Mouse (Mus musculus) T-helper 1 cell (primary cell): ENCODE results near the gene Def6.

Experiments used
- in situ Hi-C: fragments of 300-600 bp; cut with MboI, MseI; formaldehyde crosslinking; loops from one replicate; pipeline ENCODE4 v1.15.1; 2025; ENCODE audit warnings: high pct_unique_total_duplicates

The Def6 gene

DNA sequence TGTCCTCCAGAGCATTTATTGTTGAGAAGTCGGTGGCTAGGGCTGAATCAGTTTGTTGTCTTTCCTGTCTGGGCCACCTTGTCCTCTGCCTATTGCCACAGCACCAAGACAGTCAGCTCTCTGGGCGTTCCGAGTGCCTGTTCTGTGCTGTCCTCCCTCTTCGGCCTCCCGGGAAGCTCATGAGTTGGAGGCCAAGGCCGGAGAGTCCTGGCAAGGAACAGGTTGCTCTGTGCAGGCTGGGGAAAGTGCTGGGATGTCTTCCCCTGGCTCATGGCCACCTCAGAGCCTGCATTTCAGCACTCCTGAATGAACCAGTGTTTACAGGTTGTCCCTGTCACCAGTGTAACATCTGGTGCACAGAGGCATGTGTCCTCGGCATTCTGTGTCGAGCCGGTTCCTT, 64.7 kb downstream of the Def6 start:
- in situ Hi-C loops, result loop anchor here (10.0 kb wide), 1 partner anchor 1733 kb away; the partner anchor contains the start of gene Zfand3

DNA sequence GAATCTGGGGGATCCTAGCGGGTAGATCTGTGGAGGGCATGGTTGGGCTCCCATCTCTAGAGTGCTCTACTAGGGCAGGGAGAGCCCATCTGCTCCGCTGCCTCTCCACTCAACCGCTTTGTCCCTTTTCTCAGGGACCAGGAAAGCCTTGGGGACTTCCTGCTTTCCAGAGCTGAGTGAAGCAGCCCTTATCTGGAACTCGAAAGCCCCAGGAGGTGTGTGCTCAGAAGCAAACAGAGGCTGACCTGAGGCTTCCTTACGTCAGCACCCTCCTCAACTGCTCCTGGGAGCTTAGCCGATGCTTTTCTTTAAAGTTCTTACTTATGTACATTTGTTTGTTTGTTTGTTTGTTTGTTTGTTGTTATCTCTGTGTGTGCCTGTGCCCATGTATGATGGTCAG, 65.3 kb downstream of the Def6 start:
- in situ Hi-C loops, result loop anchor here (10.0 kb wide), 1 partner anchor 1732 kb away; the partner anchor contains the start of gene Zfand3

DNA sequence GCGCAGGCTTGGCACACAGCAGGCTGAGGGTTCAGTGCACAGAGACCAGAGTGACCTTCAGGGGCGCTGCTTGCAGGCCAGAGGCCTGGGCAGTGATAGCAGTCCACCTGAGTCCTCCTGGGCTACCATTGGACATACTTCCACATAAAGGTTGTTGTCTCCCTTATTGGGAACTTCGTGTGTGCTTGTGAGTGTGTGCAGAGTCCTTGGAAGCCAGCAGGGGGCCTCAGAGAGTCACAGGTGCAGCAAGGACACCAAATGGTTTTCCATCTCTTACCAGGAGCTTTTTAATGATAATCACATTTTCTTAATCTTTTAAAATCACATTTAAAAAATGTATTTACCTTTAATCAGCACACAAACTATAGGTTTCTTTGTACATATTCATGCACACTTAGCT, 67.2 kb downstream of the Def6 start:
- in situ Hi-C loops, result loop anchor here (5.0 to 10.0 kb wide), 3 partner anchors 103 to 1730 kb away; partner anchors contain the start of gene Zfand3

DNA sequence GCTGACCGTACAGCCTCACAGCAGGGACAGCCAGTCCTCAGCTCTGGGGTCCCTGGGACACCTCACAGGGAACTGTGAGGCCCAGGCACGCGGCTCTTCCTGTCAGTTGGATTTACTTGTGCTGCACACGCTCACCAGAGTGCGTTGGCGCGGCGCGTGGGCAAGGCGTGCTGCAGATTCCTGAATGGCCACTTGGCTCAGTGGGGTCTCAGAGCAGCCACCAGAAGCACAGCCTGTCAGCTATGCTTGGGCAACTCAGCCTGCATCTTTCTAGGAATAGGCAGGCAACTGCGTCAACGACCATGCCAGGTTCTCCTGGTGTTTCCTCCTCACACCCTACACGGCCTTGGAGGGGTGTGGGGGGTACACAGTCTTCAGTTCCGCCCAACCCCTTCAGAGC, 69.6 kb downstream of the Def6 start:
- in situ Hi-C loops, result loop anchor here (5.0 to 10.0 kb wide), 3 partner anchors 100 to 1728 kb away; partner anchors contain the start of gene Zfand3

DNA sequence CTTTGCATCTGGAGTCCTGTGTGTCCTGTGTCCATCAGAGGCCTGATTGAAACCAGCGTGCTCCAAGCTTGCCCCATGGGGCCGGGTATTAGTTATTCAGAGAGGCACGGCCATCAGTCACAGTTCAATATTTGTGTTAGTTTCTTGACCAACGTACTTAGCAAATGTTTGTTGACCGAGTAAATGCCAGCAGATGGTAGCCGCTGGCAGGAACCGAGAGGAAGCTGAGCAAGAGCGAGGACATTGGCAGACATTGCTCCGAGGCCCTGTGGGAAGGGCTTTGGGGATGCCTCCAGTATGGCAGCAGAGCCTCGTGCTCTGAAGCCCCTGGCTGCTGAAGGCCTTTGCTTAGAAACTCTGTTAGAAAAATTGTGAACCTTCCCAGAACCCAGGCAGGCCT, 70.1 kb downstream of the Def6 start:
- in situ Hi-C loops, result loop anchor here (5.0 to 10.0 kb wide), 3 partner anchors 100 to 1727 kb away; partner anchors contain the start of gene Zfand3

DNA sequence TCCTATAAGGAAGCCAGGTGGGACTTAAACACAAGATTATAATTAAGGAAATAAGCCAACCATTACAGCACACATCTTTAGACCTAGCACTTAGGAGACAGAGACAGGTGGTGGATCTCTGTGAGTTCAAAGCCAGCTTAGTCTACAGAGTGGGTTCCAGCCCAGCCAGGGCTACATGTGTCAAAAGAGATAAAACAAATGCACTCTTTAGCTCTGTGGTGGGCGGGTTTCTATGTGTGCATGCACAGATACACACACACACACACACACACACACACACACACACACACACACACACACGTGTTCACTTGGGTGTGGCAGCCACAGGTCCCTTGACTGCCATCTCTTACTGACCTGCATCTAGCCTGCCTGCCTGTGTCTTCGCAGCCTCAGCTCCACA, 70.6 kb downstream of the Def6 start:
- in situ Hi-C loops, result loop anchor here (5.0 to 10.0 kb wide), 3 partner anchors 99 to 1727 kb away; partner anchors contain the start of gene Zfand3
